ENCODE assay signal across 15 mouse cellular contexts in the genomic region with DNA sequence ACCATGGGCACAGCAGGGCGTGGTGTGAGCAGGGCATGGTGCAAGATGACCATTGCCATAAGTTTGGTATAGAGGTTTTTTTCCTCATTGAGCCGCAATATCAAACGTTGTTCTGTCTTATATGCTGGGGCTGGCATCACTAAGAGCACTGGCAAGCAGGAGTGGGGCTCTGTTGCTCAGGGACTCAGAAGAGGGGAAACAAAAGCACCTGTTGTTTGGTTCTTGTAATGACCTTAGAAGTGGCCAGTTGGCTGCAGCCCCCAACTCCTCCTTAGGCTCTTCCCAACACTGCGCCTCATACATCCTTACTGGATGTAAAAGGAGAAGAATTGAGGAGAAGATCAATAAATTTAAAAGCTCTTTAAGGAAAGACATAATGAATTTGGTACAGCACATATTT. TPM values are rescaled to one million over a fixed set of nuclear protein-coding genes. Genes with fewer than 3 reads are reported as not detected.
DNase-seq lines count a peak whose midpoint lies in the region; ATAC-seq lines count a peak whose summit lies in the region.
"Had no signal": no experiment of that assay in that cellular context is flagged by ENCODE, and none has a peak within 500 bp of the region (broad histone marks: within the 10 kb centered on the region; RNA-seq: fewer than 3 reads in every experiment).

No protein-coding gene starts in this region.

- no peak overlapping the region for H3K4me3 ChIP-seq in forebrain, embryonic 11.5 days (ENCODE audit: low read depth, low read length)
- no peak overlapping the region for H3K4me3 ChIP-seq in forebrain, embryonic 14.5 days (ENCODE audit: low read depth, low read length)
- H3K4me3 ChIP-seq in hindbrain, embryonic 14.5 days (replicated peaks; ENCODE audit: low read length), result no peak overlapping the region
- H3K4me3 ChIP-seq in midbrain, embryonic 16.5 days (ENCODE audit: low read depth, low read length), result no peak overlapping the region
- H3K4me3 ChIP-seq in heart, embryonic 10.5 days, result no peak overlapping the region
- H3K4me3 ChIP-seq: gastrocnemius, adult 2 months; liver, embryonic 12.5 days had no signal

- peaks cover 18% of the 10 kb centered on the region for H3K27me3 ChIP-seq in forebrain, embryonic 11.5 days (ENCODE audit: control insufficient read depth, insufficient read depth, low read length)
- H3K27me3 ChIP-seq in forebrain, embryonic 14.5 days (replicated peaks; ENCODE audit: control insufficient read depth, insufficient read depth, low read length), result peaks cover 7% of the 10 kb centered on the region; the same call in 1 of the 2 replicates
- peaks cover 28% of the 10 kb centered on the region; the same call in 1 of the 2 replicates for H3K27me3 ChIP-seq in hindbrain, embryonic 14.5 days (ENCODE audit: control insufficient read depth, insufficient read depth, low read length)
- peaks cover 13% of the 10 kb centered on the region for H3K27me3 ChIP-seq in midbrain, embryonic 16.5 days (ENCODE audit: control insufficient read depth, insufficient read depth, low read depth, low read length)
- peaks cover 61% of the 10 kb centered on the region for H3K27me3 ChIP-seq in heart, embryonic 10.5 days (ENCODE audit: insufficient read depth, poor library complexity, severe bottlenecking)

- H3K27ac ChIP-seq in forebrain, embryonic 11.5 days (ENCODE audit: low read depth, low read length), result peak overlapping the region; percentile 90
- H3K27ac ChIP-seq in forebrain, embryonic 14.5 days (ENCODE audit: low read depth, low read length), result peak overlapping the region; percentile 91
- no peak overlapping the region for H3K27ac ChIP-seq in hindbrain, embryonic 14.5 days
- no peak overlapping the region for H3K27ac ChIP-seq in midbrain, embryonic 16.5 days (ENCODE audit: low read length)
- no peak overlapping the region for H3K27ac ChIP-seq in heart, embryonic 10.5 days
- H3K27ac ChIP-seq: gastrocnemius, adult 2 months; liver, embryonic 12.5 days had no signal

- no peaks in the 10 kb centered on the region for H3K9me3 ChIP-seq in forebrain, embryonic 11.5 days (ENCODE audit: control insufficient read depth, low read length)
- H3K9me3 ChIP-seq in forebrain, embryonic 14.5 days (replicated peaks; ENCODE audit: control insufficient read depth, low read length), result no peaks in the 10 kb centered on the region
- no peaks in the 10 kb centered on the region for H3K9me3 ChIP-seq in hindbrain, embryonic 14.5 days (ENCODE audit: control insufficient read depth, low read length)
- no peaks in the 10 kb centered on the region for H3K9me3 ChIP-seq in midbrain, embryonic 16.5 days (replicated peaks; ENCODE audit: control insufficient read depth, low read length, poor library complexity, severe bottlenecking)
- no peaks in the 10 kb centered on the region for H3K9me3 ChIP-seq in heart, embryonic 10.5 days
- H3K9me3 ChIP-seq: liver, embryonic 12.5 days had no signal

- 30% methylated on average over 4 of the region's 4 CpGs for WGBS in forebrain, embryonic 11.5 days
- WGBS in forebrain, embryonic 14.5 days, result 23% methylated on average over 4 of the region's 4 CpGs
- WGBS in hindbrain, embryonic 14.5 days, result 43% methylated on average over 4 of the region's 4 CpGs
- WGBS in midbrain, embryonic 16.5 days, result 14% methylated on average over 4 of the region's 4 CpGs
- WGBS in heart, embryonic 10.5 days, result 69% methylated on average over 4 of the region's 4 CpGs

- no peak for ATAC-seq in forebrain, embryonic 11.5 days (replicated peaks; ENCODE audit: low FRiP score)
- ATAC-seq in forebrain, embryonic 14.5 days, result no peak
- no peak for ATAC-seq in hindbrain, embryonic 14.5 days (ENCODE audit: low FRiP score)
- peak; percentile 47; the same call in 1 of the 2 replicates for ATAC-seq in midbrain, embryonic 16.5 days
- ATAC-seq: intestine, embryonic 16.5 days; liver, embryonic 12.5 days had no signal

- peak overlapping the region; percentile 7 for H3K9ac ChIP-seq in forebrain, embryonic 11.5 days (ENCODE audit: low read length)
- no peak overlapping the region for H3K9ac ChIP-seq in forebrain, embryonic 14.5 days (ENCODE audit: low read length)
- H3K9ac ChIP-seq in hindbrain, embryonic 14.5 days, result no peak overlapping the region
- H3K9ac ChIP-seq in midbrain, embryonic 16.5 days (ENCODE audit: low read depth, low read length), result no peak overlapping the region
- H3K9ac ChIP-seq: liver, embryonic 12.5 days had no signal

- H3K4me1 ChIP-seq in forebrain, embryonic 11.5 days (replicated peaks; ENCODE audit: control insufficient read depth, insufficient read depth, low read length), result peaks cover 26% of the 10 kb centered on the region; the same call in 1 of the 2 replicates
- H3K4me1 ChIP-seq in forebrain, embryonic 14.5 days (ENCODE audit: control insufficient read depth, insufficient read depth, low read length), result peaks cover 37% of the 10 kb centered on the region
- peaks cover 23% of the 10 kb centered on the region for H3K4me1 ChIP-seq in hindbrain, embryonic 14.5 days (replicated peaks; ENCODE audit: control insufficient read depth, insufficient read depth, low read length)
- H3K4me1 ChIP-seq in midbrain, embryonic 16.5 days (ENCODE audit: control insufficient read depth, insufficient read depth, low read length), result peaks cover 29% of the 10 kb centered on the region
- H3K4me1 ChIP-seq in heart, embryonic 10.5 days, result peaks cover 9% of the 10 kb centered on the region
- H3K4me1 ChIP-seq: liver, embryonic 12.5 days had no signal

- H3K36me3 ChIP-seq in forebrain, embryonic 11.5 days (ENCODE audit: control insufficient read depth, insufficient read depth, low read length), result no peaks in the 10 kb centered on the region
- no peaks in the 10 kb centered on the region for H3K36me3 ChIP-seq in forebrain, embryonic 14.5 days (ENCODE audit: control insufficient read depth, insufficient read depth, low read length)
- no peaks in the 10 kb centered on the region for H3K36me3 ChIP-seq in hindbrain, embryonic 14.5 days (replicated peaks; ENCODE audit: control insufficient read depth, insufficient read depth)
- no peaks in the 10 kb centered on the region for H3K36me3 ChIP-seq in midbrain, embryonic 16.5 days (ENCODE audit: control insufficient read depth, insufficient read depth, low read length)
- H3K36me3 ChIP-seq in heart, embryonic 10.5 days, result no peaks in the 10 kb centered on the region
- H3K36me3 ChIP-seq: liver, embryonic 12.5 days had no signal

- peak overlapping the region; percentile 43; the same call in 1 of the 2 replicates for H3K4me2 ChIP-seq in forebrain, embryonic 11.5 days (ENCODE audit: low read depth, low read length, severe bottlenecking)
- peak overlapping the region; percentile 50; the same call in 1 of the 2 replicates for H3K4me2 ChIP-seq in forebrain, embryonic 14.5 days (ENCODE audit: low read length)
- peak overlapping the region; percentile 49 for H3K4me2 ChIP-seq in hindbrain, embryonic 14.5 days (replicated peaks)
- peak overlapping the region; percentile 51; the same call in 1 of the 2 replicates for H3K4me2 ChIP-seq in midbrain, embryonic 16.5 days (ENCODE audit: low read length)
- H3K4me2 ChIP-seq: liver, embryonic 12.5 days had no signal

- DNase-seq in forebrain, embryonic 11.5 days (ENCODE audit: low spot score), result no peak
- no peak for DNase-seq in forebrain, embryonic 14.5 days (ENCODE audit: low spot score)
- no peak for DNase-seq in hindbrain, embryonic 14.5 days (ENCODE audit: low spot score)
- no peak for DNase-seq in heart, embryonic 10.5 days (ENCODE audit: low spot score)
- no peak for DNase-seq in cerebellum, adult 9-11 months
- no peak for DNase-seq in embryo, embryonic 10.5 days (ENCODE audit: low spot score)
- DNase-seq: adrenal gland, adult 8-10 months; gastrocnemius, adult 2 months; heart, postnatal 36 days; lung, adult 2 months; lung, postnatal 36 days; thymus, postnatal 36 days had no signal

RNA-seq across cellular contexts. Expression of gene Alpk1, which starts 31.7 kb away (rescaled TPM):
- polyA plus RNA-seq in forebrain, embryonic 11.5 days (2014; fragmentation: Nextera tagmentation; extraction: Ambion mirVana), result 0.80 and 1.3 TPM in 2 replicates
- 0.93 and 1.1 TPM in 2 replicates for polyA plus RNA-seq in forebrain, embryonic 14.5 days (2014; fragmentation: Nextera tagmentation; extraction: Ambion mirVana)
- 0.80 and 0.91 TPM in 2 replicates for polyA plus RNA-seq in hindbrain, embryonic 14.5 days (2014; fragmentation: Nextera tagmentation; extraction: Ambion mirVana)
- 0.38 and 0.73 TPM in 2 replicates for polyA plus RNA-seq in midbrain, embryonic 16.5 days (2015; fragmentation: Nextera tagmentation; extraction: Ambion mirVana)
- polyA plus RNA-seq in heart, embryonic 10.5 days (2016; fragmentation: Nextera tagmentation; extraction: Ambion mirVana), result 0.92 and 1.0 TPM in 2 replicates

RNA-seq across cellular contexts. Expression of gene Tifa, which starts 41.0 kb away (rescaled TPM):
- polyA plus RNA-seq in forebrain, embryonic 11.5 days (2014; fragmentation: Nextera tagmentation; extraction: Ambion mirVana), result 2.9 and 3.2 TPM in 2 replicates
- 6.2 and 6.7 TPM in 2 replicates for polyA plus RNA-seq in forebrain, embryonic 14.5 days (2014; fragmentation: Nextera tagmentation; extraction: Ambion mirVana)
- polyA plus RNA-seq in hindbrain, embryonic 14.5 days (2014; fragmentation: Nextera tagmentation; extraction: Ambion mirVana), result 3.9 and 5.3 TPM in 2 replicates
- 3.1 and 3.8 TPM in 2 replicates for polyA plus RNA-seq in midbrain, embryonic 16.5 days (2015; fragmentation: Nextera tagmentation; extraction: Ambion mirVana)
- polyA plus RNA-seq in heart, embryonic 10.5 days (2016; fragmentation: Nextera tagmentation; extraction: Ambion mirVana), result 2.0 and 2.6 TPM in 2 replicates

Comparison
In these comparisons a context has a peak if more than half of its experiments do, and no peak if none do; other contexts are left out.
1. H3K27ac ChIP-seq: peak in forebrain, embryonic 11.5 days (single experiment) and forebrain, embryonic 14.5 days (single experiment); none in hindbrain, embryonic 14.5 days (single experiment), midbrain, embryonic 16.5 days (single experiment) and heart, embryonic 10.5 days (single experiment).
2. Peak in every context shown above with its lines, with median percentiles within 50 percentile points of each other: H3K4me2 ChIP-seq.